Mouse (Mus musculus): ENCODE measurements at regions not wholly inside any gene's neighbourhood (a gene's known extent, or its start where the extent isn't known, plus 50 kb on each side); places are given as distances from the start of the nearest gene placed in this dataset.

DNA sequence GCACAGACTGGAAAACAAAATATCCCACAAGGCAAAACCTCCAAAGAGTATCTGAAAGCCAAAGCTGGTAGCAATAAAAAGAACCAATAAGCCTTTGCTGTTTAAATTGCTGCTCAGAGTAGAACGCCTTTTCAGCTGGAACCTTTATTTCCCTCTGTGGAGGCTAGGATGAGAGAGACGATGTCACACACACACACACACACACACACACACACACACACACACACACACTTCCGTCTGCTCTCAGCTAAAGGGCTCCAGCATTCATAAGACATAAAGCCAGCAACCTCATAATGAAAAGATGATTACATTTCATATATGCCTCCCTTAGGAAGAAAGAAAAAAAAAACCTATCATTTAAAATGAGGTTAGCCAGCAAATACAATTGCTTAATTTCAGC is 510.5 kb downstream of the Fat4 start:
- Histone ChIP-seq H3K27me3 (ENCODE audit: insufficient read depth, low read length) (no peaks in the 10 kb centered on the region), H3K27ac (ENCODE audit: low read depth, low read length) (no peak overlapping the region), H3K9me3 (ENCODE audit: low read length) (no peaks in the 10 kb centered on the region), H3K4me3 (ENCODE audit: low read depth, low read length) (no peak overlapping the region), H3K36me3 (ENCODE audit: insufficient read depth) (no peaks in the 10 kb centered on the region), H3K9ac (no peak overlapping the region), H3K4me2 (ENCODE audit: low read depth) (no peak overlapping the region), H3K4me1 (ENCODE audit: insufficient read depth) (no peaks in the 10 kb centered on the region)
- ATAC-seq, result no peak; the same call in 1 of the 2 replicates
- 35% methylated on average over 3 of the region's 3 CpGs for WGBS
- DNase-seq, result peak; percentile 21
- no peak for TF ChIP-seq CTCF (IDR thresholded peaks at IDR 0.05; ENCODE audit: low read depth)

DNA sequence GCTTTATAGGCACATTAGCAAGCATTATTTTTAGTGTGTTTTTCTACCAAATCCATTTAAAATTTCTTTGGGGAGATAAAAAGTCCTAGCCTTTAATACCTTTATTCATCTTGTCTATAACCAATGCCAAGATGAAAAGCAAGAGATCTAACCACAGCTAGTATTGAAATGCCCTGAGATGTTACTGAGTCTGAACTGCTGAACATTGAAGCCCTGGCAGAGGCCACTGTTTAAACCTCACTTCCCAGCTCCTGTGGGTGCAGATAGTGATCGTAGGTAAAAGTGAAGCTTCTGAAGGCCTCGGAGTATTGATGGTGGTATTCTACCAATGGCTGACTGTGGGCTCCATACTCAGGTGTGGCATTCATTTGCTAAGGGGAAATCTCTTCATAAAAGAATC is 510.9 kb downstream of the Fat4 start:
- Histone ChIP-seq H3K4me2 (ENCODE audit: low read depth) (no peak overlapping the region), H3K27me3 (ENCODE audit: insufficient read depth, low read length) (no peaks in the 10 kb centered on the region), H3K36me3 (ENCODE audit: insufficient read depth) (no peaks in the 10 kb centered on the region), H3K4me1 (ENCODE audit: insufficient read depth) (no peaks in the 10 kb centered on the region), H3K9ac (no peak overlapping the region), H3K9me3 (ENCODE audit: low read length) (no peaks in the 10 kb centered on the region), H3K4me3 (ENCODE audit: low read depth, low read length) (no peak overlapping the region), H3K27ac (ENCODE audit: low read depth, low read length) (no peak overlapping the region)
- 94% methylated on average over 2 of the region's 2 CpGs for WGBS
- no peak for TF ChIP-seq CTCF (IDR thresholded peaks at IDR 0.05; ENCODE audit: low read depth)
- no peak for DNase-seq
- no peak for ATAC-seq

DNA sequence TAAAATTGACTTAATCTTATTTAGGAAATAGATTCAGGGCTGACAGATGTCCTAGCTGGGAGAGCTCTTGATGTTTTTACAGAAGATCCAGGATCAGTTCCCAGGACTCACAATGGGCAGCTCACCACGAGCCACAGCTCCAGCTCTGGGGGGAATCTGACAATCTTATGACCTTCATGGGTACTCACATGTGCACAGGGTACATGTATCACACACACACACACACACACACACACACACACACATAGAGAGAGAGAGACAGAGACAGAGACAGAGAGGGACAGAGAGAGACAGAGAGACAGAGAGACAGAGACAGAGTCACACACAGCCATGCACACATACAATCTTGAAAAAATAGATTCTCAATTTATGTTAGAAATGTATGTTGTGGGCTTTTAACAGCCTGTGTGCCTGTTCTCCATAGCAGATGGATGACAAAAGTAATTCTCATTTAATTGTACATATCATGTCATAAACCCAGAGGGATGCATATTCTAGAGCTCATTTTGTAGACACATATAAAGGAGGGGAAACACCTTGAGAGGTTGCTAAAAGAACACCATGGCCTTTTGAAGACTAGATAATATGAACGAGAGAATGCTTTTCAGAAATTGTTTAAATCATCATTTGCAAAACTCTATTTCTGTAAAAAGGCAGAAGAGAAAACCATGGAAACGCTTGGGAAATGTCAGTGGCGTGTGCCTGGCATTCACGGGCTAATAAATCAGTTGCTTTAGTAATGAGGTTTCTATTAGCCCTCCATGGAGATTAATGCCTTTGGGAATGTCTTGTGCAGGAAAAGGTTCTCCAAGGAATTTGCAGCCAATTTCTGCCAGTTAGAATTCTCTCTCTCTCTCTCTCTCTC is 538.3 kb downstream of the Fat4 start:
- TF ChIP-seq CTCF (IDR thresholded peaks at IDR 0.05; ENCODE audit: low read depth), result no peak
- Histone ChIP-seq H3K27ac (ENCODE audit: low read depth, low read length) (peak overlapping the region; percentile 9; the same call in 1 of the 2 replicates), H3K4me1 (ENCODE audit: insufficient read depth) (no peaks in the 10 kb centered on the region), H3K4me3 (ENCODE audit: low read depth, low read length) (no peak overlapping the region), H3K27me3 (ENCODE audit: insufficient read depth, low read length) (no peaks in the 10 kb centered on the region), H3K9ac (no peak overlapping the region), H3K9me3 (ENCODE audit: low read length) (no peaks in the 10 kb centered on the region), H3K36me3 (ENCODE audit: insufficient read depth) (no peaks in the 10 kb centered on the region), H3K4me2 (ENCODE audit: low read depth) (no peak overlapping the region)
- WGBS, result 40% methylated on average over 5 of the region's 5 CpGs
- DNase-seq, result peak; percentile 43
- peak; percentile 77 for ATAC-seq

DNA sequence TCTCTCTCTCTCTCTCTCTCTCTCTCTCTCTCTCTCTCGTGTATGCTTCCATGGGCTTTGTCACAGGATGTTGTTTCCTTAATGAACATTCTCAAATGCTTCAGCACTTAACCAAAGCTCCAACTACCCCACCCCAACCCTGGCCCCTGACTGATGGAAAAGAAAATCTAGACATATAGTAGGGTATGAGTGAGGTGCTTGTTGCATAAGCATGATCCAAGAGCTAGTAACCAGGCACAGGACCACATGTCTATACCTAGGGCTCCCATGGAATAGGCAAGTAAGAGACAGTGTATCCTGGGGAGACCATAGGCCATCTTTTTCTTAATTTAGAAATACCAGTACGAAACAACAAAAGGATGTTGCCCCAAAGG is 538.9 kb downstream of the Fat4 start:
- TF ChIP-seq CTCF (IDR thresholded peaks at IDR 0.05; ENCODE audit: low read depth), result no peak
- Histone ChIP-seq H3K4me2 (ENCODE audit: low read depth) (no peak overlapping the region), H3K36me3 (ENCODE audit: insufficient read depth) (no peaks in the 10 kb centered on the region), H3K9me3 (ENCODE audit: low read length) (no peaks in the 10 kb centered on the region), H3K4me3 (ENCODE audit: low read depth, low read length) (no peak overlapping the region), H3K27ac (ENCODE audit: low read depth, low read length) (peak overlapping the region; percentile 9; the same call in 1 of the 2 replicates), H3K4me1 (ENCODE audit: insufficient read depth) (no peaks in the 10 kb centered on the region), H3K27me3 (ENCODE audit: insufficient read depth, low read length) (no peaks in the 10 kb centered on the region), H3K9ac (no peak overlapping the region)
- 44% methylated on average over 2 of the region's 2 CpGs for WGBS
- peak; percentile 29; the same call in 1 of the 2 replicates for ATAC-seq
- no peak for DNase-seq

DNA sequence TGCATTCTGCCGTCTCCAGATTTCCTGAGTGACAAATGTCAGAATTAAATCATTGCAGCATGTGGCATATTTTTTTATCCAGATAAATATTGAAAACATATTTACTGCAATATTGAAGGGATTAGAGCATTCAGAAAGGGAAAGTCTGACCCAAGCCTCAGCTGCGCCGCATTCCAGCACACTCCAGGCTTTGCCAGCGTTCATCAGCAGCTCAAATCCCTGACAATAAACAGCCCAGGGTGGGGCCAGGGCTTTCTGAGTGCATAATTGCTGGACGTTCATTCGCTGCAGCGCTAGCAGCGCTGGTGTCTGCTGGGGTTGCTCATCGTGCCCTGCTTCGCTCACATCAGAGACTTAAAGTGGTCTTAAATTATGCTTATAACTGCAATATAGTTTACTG is 556.6 kb downstream of the Fat4 start:
- Histone ChIP-seq H3K27ac (ENCODE audit: low read depth, low read length) (no peak overlapping the region), H3K4me2 (ENCODE audit: low read depth) (no peak overlapping the region), H3K36me3 (ENCODE audit: insufficient read depth) (no peaks in the 10 kb centered on the region), H3K9me3 (ENCODE audit: low read length) (no peaks in the 10 kb centered on the region), H3K4me1 (ENCODE audit: insufficient read depth) (no peaks in the 10 kb centered on the region), H3K27me3 (ENCODE audit: insufficient read depth, low read length) (no peaks in the 10 kb centered on the region), H3K9ac (no peak overlapping the region), H3K4me3 (ENCODE audit: low read depth, low read length) (no peak overlapping the region)
- ATAC-seq (no peak), DNase-seq (no peak)
- TF ChIP-seq CTCF (IDR thresholded peaks at IDR 0.05; ENCODE audit: low read depth), result no peak
- WGBS, result 24% methylated on average over 10 of the region's 10 CpGs

DNA sequence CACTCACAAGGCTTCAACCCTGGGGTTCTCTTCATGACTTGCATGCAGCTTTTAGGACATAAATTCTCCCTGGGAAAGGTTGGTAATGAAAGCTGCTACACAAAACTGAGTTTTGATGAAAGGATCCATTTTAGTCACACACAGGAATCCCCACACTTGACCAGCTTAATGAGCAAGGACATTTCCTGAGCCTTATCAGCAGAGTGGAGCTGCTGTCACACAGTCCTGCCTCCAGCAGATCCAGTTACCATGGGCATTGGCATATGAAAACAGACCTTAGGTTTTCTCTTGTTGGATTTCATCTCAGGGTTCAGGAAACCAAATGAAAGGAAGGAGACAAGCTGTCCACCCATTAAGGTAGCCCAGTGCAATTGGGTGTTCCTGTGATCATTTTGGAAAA is 568.9 kb downstream of the Fat4 start:
- no peak overlapping the region for H3K4me2 ChIP-seq (ENCODE audit: low read depth)

DNA sequence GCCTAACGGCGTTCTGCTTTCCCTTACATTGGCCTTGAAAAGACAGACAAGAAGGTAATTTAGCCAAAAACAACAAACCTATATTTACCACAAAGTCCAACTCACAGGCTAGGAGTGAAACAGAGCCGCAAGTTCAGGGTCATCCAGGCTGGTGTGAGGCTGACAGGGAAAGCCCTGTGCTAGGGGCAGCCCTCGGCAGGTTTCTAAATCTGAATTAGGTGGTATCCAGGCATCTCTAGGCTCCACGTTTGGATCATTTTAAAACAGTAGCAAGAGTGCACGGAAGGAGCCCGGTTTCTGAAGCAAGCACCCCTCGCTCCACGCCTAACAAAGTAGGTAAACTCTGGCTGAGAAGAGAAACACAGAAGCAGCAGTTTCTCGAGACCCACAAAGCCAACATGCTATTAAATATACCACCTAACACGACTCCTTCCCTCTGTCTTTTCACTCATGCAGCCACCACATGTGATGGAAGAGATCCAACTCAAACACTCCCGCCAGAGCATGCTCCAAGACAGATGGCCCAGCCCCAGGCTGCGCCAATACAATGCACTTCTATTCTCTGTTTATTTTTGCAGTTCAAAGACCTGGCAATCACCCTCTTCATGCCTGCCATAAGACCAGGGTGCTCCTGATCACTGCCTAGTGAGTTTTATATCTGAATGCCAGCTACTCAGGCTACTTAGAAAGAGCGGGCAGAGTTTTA is 573.6 kb downstream of the Fat4 start:
- WGBS, result 32% methylated on average over 14 of the region's 14 CpGs
- Histone ChIP-seq H3K36me3 (ENCODE audit: insufficient read depth) (no peaks in the 10 kb centered on the region), H3K27me3 (ENCODE audit: insufficient read depth, low read length) (no peaks in the 10 kb centered on the region), H3K27ac (ENCODE audit: low read depth, low read length) (no peak overlapping the region; the same call in 1 of the 2 replicates), H3K4me1 (ENCODE audit: insufficient read depth) (0 out of 2 replicates have a peak, but pooled peaks cover 4% of the 10 kb centered on the region), H3K9ac (no peak overlapping the region; the same call in 1 of the 2 replicates), H3K9me3 (ENCODE audit: low read length) (no peaks in the 10 kb centered on the region), H3K4me3 (ENCODE audit: low read depth, low read length) (no peak overlapping the region), H3K4me2 (ENCODE audit: low read depth) (peak overlapping the region; percentile 16; the same call in 1 of the 2 replicates)
- DNase-seq, result peak; percentile 32
- ATAC-seq, result peak; percentile 79
- no peak for TF ChIP-seq CTCF (IDR thresholded peaks at IDR 0.05; ENCODE audit: low read depth)

More for the DNA sequence above, 568.9 kb downstream of the Fat4 start:
- Histone ChIP-seq H3K4me1 (ENCODE audit: insufficient read depth) (0 out of 2 replicates have a peak, but pooled peaks cover 4% of the 10 kb centered on the region), H3K36me3 (ENCODE audit: insufficient read depth) (no peaks in the 10 kb centered on the region), H3K27me3 (ENCODE audit: insufficient read depth, low read length) (no peaks in the 10 kb centered on the region), H3K27ac (ENCODE audit: low read depth, low read length) (no peak overlapping the region), H3K9me3 (ENCODE audit: low read length) (no peaks in the 10 kb centered on the region), H3K9ac (no peak overlapping the region), H3K4me3 (ENCODE audit: low read depth, low read length) (no peak overlapping the region)
- DNase-seq (no peak), ATAC-seq (no peak)
- TF ChIP-seq CTCF (IDR thresholded peaks at IDR 0.05; ENCODE audit: low read depth), result no peak

Measured in forebrain, postnatal 0 days (tissue).